ENCODE assay signal across 11 mouse cellular contexts in genomic region chr17:46255147-46255546, GRCm38 (mm10). TPM values are rescaled to one million over a fixed set of nuclear protein-coding genes. Genes with fewer than 3 reads are reported as not detected.
DNase-seq lines count a peak whose midpoint lies in the region; ATAC-seq and TF ChIP-seq lines count a peak whose summit lies in the region.
"Had no signal": no experiment of that assay in that cellular context is flagged by ENCODE, and none has a peak within 500 bp of the region (broad histone marks: within the 10 kb centered on the region; RNA-seq: fewer than 3 reads in every experiment).

No protein-coding gene starts in this region.

- H3K4me3 ChIP-seq in heart, embryonic 14.5 days (ENCODE audit: control insufficient read depth in 1 of 2, insufficient read depth in 1 of 2, low read depth in 1 of 2, low read length in 2 of 2): no peak overlapping the region
- H3K4me3 ChIP-seq in embryonic facial prominence, embryonic 15.5 days (replicated peaks): peak overlapping the region; percentile 68
- H3K4me3 ChIP-seq in hindbrain, embryonic 14.5 days (replicated peaks; ENCODE audit: low read length): peak overlapping the region; percentile 82
- peak overlapping the region; percentile 78 for H3K4me3 ChIP-seq in midbrain, embryonic 15.5 days
- H3K4me3 ChIP-seq in thymus, adult 2 months (ENCODE audit: control insufficient read depth, insufficient read depth, low read length): no peak overlapping the region

- H3K36me3 ChIP-seq in heart, embryonic 14.5 days (ENCODE audit: control insufficient read depth, insufficient read depth, low read length): peaks cover 53% of the 10 kb centered on the region
- H3K36me3 ChIP-seq in embryonic facial prominence, embryonic 15.5 days: peaks cover 65% of the 10 kb centered on the region
- peaks cover 56% of the 10 kb centered on the region for H3K36me3 ChIP-seq in hindbrain, embryonic 14.5 days (replicated peaks; ENCODE audit: control insufficient read depth, insufficient read depth)
- H3K36me3 ChIP-seq in midbrain, embryonic 15.5 days (replicated peaks): peaks cover 24% of the 10 kb centered on the region
- peaks cover 37% of the 10 kb centered on the region for H3K36me3 ChIP-seq in thymus, adult 2 months (ENCODE audit: control insufficient read depth, insufficient read depth, low read length)

- no peaks in the 10 kb centered on the region for H3K9me3 ChIP-seq in heart, embryonic 14.5 days (ENCODE audit: control insufficient read depth, low read length)
- H3K9me3 ChIP-seq in embryonic facial prominence, embryonic 15.5 days (replicated peaks): no peaks in the 10 kb centered on the region
- H3K9me3 ChIP-seq in hindbrain, embryonic 14.5 days (ENCODE audit: control insufficient read depth, low read length): no peaks in the 10 kb centered on the region
- H3K9me3 ChIP-seq in midbrain, embryonic 15.5 days: no peaks in the 10 kb centered on the region

- no peak for TF ChIP-seq CTCF in thymus, adult 2 months (IDR thresholded peaks at IDR 0.05; ENCODE audit: borderline replicate concordance, control insufficient read depth, extremely low read depth, insufficient read depth, low read length, poor library complexity)

- TF ChIP-seq POLR2A in thymus, adult 2 months (IDR thresholded peaks at IDR 0.05; ENCODE audit: control insufficient read depth, extremely low read depth, insufficient read depth, low read length, poor library complexity): no peak

- DNase-seq in heart, adult 18-20 months: no peak
- DNase-seq in hindbrain, embryonic 14.5 days (ENCODE audit: low spot score): no peak
- DNase-seq in natural killer cell, adult 2 months (ENCODE audit: low spot score in 2 of 2): no peak
- DNase-seq in thymus, adult 2 months: no peak
- DNase-seq in cerebellum, adult 9-11 months: no peak
- DNase-seq: gastrocnemius, postnatal 14 days; liver, postnatal 0 days; thymus, postnatal 36 days had no signal

- 0 out of 2 replicates have a peak overlapping the region, but pooled peaks have one; percentile 1 for H3K4me2 ChIP-seq in heart, embryonic 14.5 days (ENCODE audit: low read length)
- 0 out of 2 replicates have a peak overlapping the region, but pooled peaks have one; percentile 2 for H3K4me2 ChIP-seq in embryonic facial prominence, embryonic 15.5 days (replicated peaks)
- H3K4me2 ChIP-seq in hindbrain, embryonic 14.5 days (replicated peaks): peak overlapping the region; percentile 96
- peak overlapping the region; percentile 66 for H3K4me2 ChIP-seq in midbrain, embryonic 15.5 days

- H3K9ac ChIP-seq in heart, embryonic 14.5 days (ENCODE audit: low read length): no peak overlapping the region
- no peak overlapping the region for H3K9ac ChIP-seq in embryonic facial prominence, embryonic 15.5 days
- peak overlapping the region; percentile 84 for H3K9ac ChIP-seq in hindbrain, embryonic 14.5 days
- peak overlapping the region; percentile 96 for H3K9ac ChIP-seq in midbrain, embryonic 15.5 days
- H3K9ac ChIP-seq: liver, postnatal 0 days had no signal

- no peak for ATAC-seq in heart, embryonic 14.5 days (ENCODE audit: insufficient number of reproducible peaks, insufficient read depth, low FRiP score, low read depth)
- ATAC-seq in embryonic facial prominence, embryonic 15.5 days (ENCODE audit: insufficient number of reproducible peaks, low FRiP score, low TSS enrichment, low read depth): no peak
- ATAC-seq in hindbrain, embryonic 14.5 days (ENCODE audit: low FRiP score): no peak
- no peak for ATAC-seq in midbrain, embryonic 15.5 days (replicated peaks)

- peaks cover 5 to 15% of the 10 kb centered on the region in 2 experiments; a peak in 3 of 4 replicates for H3K4me1 ChIP-seq in heart, embryonic 14.5 days (ENCODE audit: control insufficient read depth in 2 of 2, insufficient read depth in 2 of 2, low read length in 2 of 2)
- H3K4me1 ChIP-seq in embryonic facial prominence, embryonic 15.5 days: peaks cover 27% of the 10 kb centered on the region
- peaks cover 16% of the 10 kb centered on the region for H3K4me1 ChIP-seq in hindbrain, embryonic 14.5 days (replicated peaks; ENCODE audit: control insufficient read depth, insufficient read depth, low read length)
- H3K4me1 ChIP-seq in midbrain, embryonic 15.5 days: peaks cover 25% of the 10 kb centered on the region
- peaks cover 10% of the 10 kb centered on the region for H3K4me1 ChIP-seq in thymus, adult 2 months (replicated peaks; ENCODE audit: control insufficient read depth, insufficient read depth, low read length)

- 32% methylated on average over 6 of the region's 6 CpGs for WGBS in heart, embryonic 14.5 days
- 30% methylated on average over 6 of the region's 6 CpGs for WGBS in embryonic facial prominence, embryonic 15.5 days
- WGBS in hindbrain, embryonic 14.5 days: 24% methylated on average over 6 of the region's 6 CpGs
- WGBS in midbrain, embryonic 15.5 days: 27% methylated on average over 6 of the region's 6 CpGs
- 59% methylated on average over 6 of the region's 6 CpGs for WGBS in thymus, adult 2 months

- no peak overlapping the region for H3K27ac ChIP-seq in heart, embryonic 14.5 days (replicated peaks in 1 of 2; ENCODE audit: control insufficient read depth in 1 of 2, insufficient read depth in 1 of 2, low read depth in 2 of 2, low read length in 2 of 2)
- H3K27ac ChIP-seq in embryonic facial prominence, embryonic 15.5 days (replicated peaks): no peak overlapping the region
- H3K27ac ChIP-seq in hindbrain, embryonic 14.5 days: no peak overlapping the region
- no peak overlapping the region for H3K27ac ChIP-seq in midbrain, embryonic 15.5 days
- no peak overlapping the region for H3K27ac ChIP-seq in thymus, adult 2 months (ENCODE audit: control insufficient read depth, insufficient read depth, low read length)

- H3K27me3 ChIP-seq in heart, embryonic 14.5 days (ENCODE audit: control insufficient read depth, insufficient read depth, low read length): peaks cover 16% of the 10 kb centered on the region
- H3K27me3 ChIP-seq in embryonic facial prominence, embryonic 15.5 days: peaks cover 15% of the 10 kb centered on the region
- H3K27me3 ChIP-seq in hindbrain, embryonic 14.5 days (ENCODE audit: control insufficient read depth, insufficient read depth, low read length): no peaks in the 10 kb centered on the region
- H3K27me3 ChIP-seq in midbrain, embryonic 15.5 days (replicated peaks): 0 out of 2 replicates have a peak, but pooled peaks cover 3% of the 10 kb centered on the region
- peaks cover 6% of the 10 kb centered on the region; the same call in 1 of the 2 replicates for H3K27me3 ChIP-seq in thymus, adult 2 months (ENCODE audit: control insufficient read depth, insufficient read depth, low read length)

RNA-seq across cellular contexts. Expression of gene Lrrc73, which starts 1.8 kb away (rescaled TPM):
- polyA plus RNA-seq in heart, embryonic 14.5 days (2014; fragmentation: Nextera tagmentation; extraction: Ambion mirVana): 0.53 and 0.92 TPM in 2 replicates
- under 1 TPM; 0.18 to 0.37 TPM for total RNA-seq in heart, adult 18-20 months (2021)
- polyA plus RNA-seq in embryonic facial prominence, embryonic 15.5 days (2015; fragmentation: Nextera tagmentation; extraction: Ambion mirVana): 2.3 and 3.7 TPM in 2 replicates
- polyA plus RNA-seq in hindbrain, embryonic 14.5 days (2014; fragmentation: Nextera tagmentation; extraction: Ambion mirVana): 15.1 and 18.1 TPM in 2 replicates
- polyA plus RNA-seq in midbrain, embryonic 15.5 days (2015; fragmentation: Nextera tagmentation; extraction: Ambion mirVana): 14.7 and 16.6 TPM in 2 replicates
- 4.2 and 5.3 TPM in 2 replicates for polyA plus RNA-seq in thymus, adult 2 months (2012; rRNA removed)
- polyA plus RNA-seq: liver, postnatal 0 days had no signal

RNA-seq across cellular contexts. Expression of gene Yipf3, which starts 7.3 kb away (rescaled TPM):
- 90.8 and 93.0 TPM in 2 replicates for polyA plus RNA-seq in heart, embryonic 14.5 days (2014; fragmentation: Nextera tagmentation; extraction: Ambion mirVana)
- total RNA-seq in heart, adult 18-20 months (2021): 10 to 100 TPM; 73.6 to 77.5 TPM
- 141 and 147 TPM in 2 replicates for polyA plus RNA-seq in embryonic facial prominence, embryonic 15.5 days (2015; fragmentation: Nextera tagmentation; extraction: Ambion mirVana)
- polyA plus RNA-seq in hindbrain, embryonic 14.5 days (2014; fragmentation: Nextera tagmentation; extraction: Ambion mirVana): 91.6 and 97.2 TPM in 2 replicates
- polyA plus RNA-seq in midbrain, embryonic 15.5 days (2015; fragmentation: Nextera tagmentation; extraction: Ambion mirVana): 95.2 and 107 TPM in 2 replicates
- 250 and 292 TPM in 2 replicates for polyA plus RNA-seq in thymus, adult 2 months (2012; rRNA removed)

RNA-seq across cellular contexts. Expression of gene Polr1c, which starts 7.3 kb away (rescaled TPM):
- 43.6 and 48.7 TPM in 2 replicates for polyA plus RNA-seq in heart, embryonic 14.5 days (2014; fragmentation: Nextera tagmentation; extraction: Ambion mirVana)
- 10 to 100 TPM; 24.5 to 27.2 TPM for total RNA-seq in heart, adult 18-20 months (2021)
- 81.3 and 83.1 TPM in 2 replicates for polyA plus RNA-seq in embryonic facial prominence, embryonic 15.5 days (2015; fragmentation: Nextera tagmentation; extraction: Ambion mirVana)
- polyA plus RNA-seq in hindbrain, embryonic 14.5 days (2014; fragmentation: Nextera tagmentation; extraction: Ambion mirVana): 75.4 and 80.1 TPM in 2 replicates
- 71.6 and 78.4 TPM in 2 replicates for polyA plus RNA-seq in midbrain, embryonic 15.5 days (2015; fragmentation: Nextera tagmentation; extraction: Ambion mirVana)
- 52.6 and 60.6 TPM in 2 replicates for polyA plus RNA-seq in thymus, adult 2 months (2012; rRNA removed)

RNA-seq across cellular contexts. Expression of gene Tjap1, which starts 27.7 kb away (rescaled TPM):
- 33.0 and 34.6 TPM in 2 replicates for polyA plus RNA-seq in heart, embryonic 14.5 days (2014; fragmentation: Nextera tagmentation; extraction: Ambion mirVana)
- 10 to 100 TPM; 29.7 to 29.9 TPM for total RNA-seq in heart, adult 18-20 months (2021)
- 56.0 and 64.0 TPM in 2 replicates for polyA plus RNA-seq in embryonic facial prominence, embryonic 15.5 days (2015; fragmentation: Nextera tagmentation; extraction: Ambion mirVana)
- 22.3 and 25.8 TPM in 2 replicates for polyA plus RNA-seq in hindbrain, embryonic 14.5 days (2014; fragmentation: Nextera tagmentation; extraction: Ambion mirVana)
- polyA plus RNA-seq in midbrain, embryonic 15.5 days (2015; fragmentation: Nextera tagmentation; extraction: Ambion mirVana): 29.4 and 31.4 TPM in 2 replicates
- 98.7 and 106 TPM in 2 replicates for polyA plus RNA-seq in thymus, adult 2 months (2012; rRNA removed)

RNA-seq across cellular contexts. Expression of gene Dlk2, which starts 42.1 kb away (rescaled TPM):
- polyA plus RNA-seq in heart, embryonic 14.5 days (2014; fragmentation: Nextera tagmentation; extraction: Ambion mirVana): 0.19 and 0.57 TPM in 2 replicates
- under 1 TPM; 0.20 to 0.21 TPM for total RNA-seq in heart, adult 18-20 months (2021)
- polyA plus RNA-seq in embryonic facial prominence, embryonic 15.5 days (2015; fragmentation: Nextera tagmentation; extraction: Ambion mirVana): 16.6 and 16.8 TPM in 2 replicates
- 18.9 and 20.9 TPM in 2 replicates for polyA plus RNA-seq in hindbrain, embryonic 14.5 days (2014; fragmentation: Nextera tagmentation; extraction: Ambion mirVana)
- 22.5 and 23.7 TPM in 2 replicates for polyA plus RNA-seq in midbrain, embryonic 15.5 days (2015; fragmentation: Nextera tagmentation; extraction: Ambion mirVana)
- 8.5 and 11.3 TPM in 2 replicates for polyA plus RNA-seq in thymus, adult 2 months (2012; rRNA removed)
- polyA plus RNA-seq: liver, postnatal 0 days had no signal

Comparison
In these comparisons a context has a peak if more than half of its experiments do, and no peak if none do; other contexts are left out.
1. H3K4me2 ChIP-seq: peak in every context shown above with its lines; median percentile 96 in hindbrain, embryonic 14.5 days; 66 in midbrain, embryonic 15.5 days; 2 in embryonic facial prominence, embryonic 15.5 days; 1 in heart, embryonic 14.5 days.
2. H3K4me3 ChIP-seq: peak in embryonic facial prominence, embryonic 15.5 days (single experiment), hindbrain, embryonic 14.5 days (single experiment) and midbrain, embryonic 15.5 days (single experiment); none in heart, embryonic 14.5 days (0 of 2) and thymus, adult 2 months (single experiment).
3. H3K9ac ChIP-seq: peak in hindbrain, embryonic 14.5 days (single experiment) and midbrain, embryonic 15.5 days (single experiment); none in heart, embryonic 14.5 days (single experiment) and embryonic facial prominence, embryonic 15.5 days (single experiment).